Mouse (Mus musculus): ENCODE measurements around the gene Slc45a3.

- no peak for TF ChIP-seq JUND (IDR thresholded peaks at IDR 0.05; ENCODE audit: low read depth, low read length)
- TF ChIP-seq POLR2A (IDR thresholded peaks at IDR 0.05; ENCODE audit: control insufficient read depth in 1 of 2, insufficient read depth in 1 of 2, low read depth in 1 of 2, low read length in 2 of 2, poor library complexity in 1 of 2), result no peak
- TF ChIP-seq MXI1 (IDR thresholded peaks at IDR 0.05; ENCODE audit: low read depth, low read length), result no peak
- TF ChIP-seq CTCF (IDR thresholded peaks at IDR 0.05 in 2 of 3, conservative IDR thresholded peaks at IDR 0.05 in 1 of 3; ENCODE audit: control insufficient read depth in 1 of 3, insufficient read depth in 1 of 3, low read depth in 2 of 3, low read length in 3 of 3, poor library complexity in 1 of 3, severe bottlenecking in 1 of 3), result peak; percentile 90 to 98 (median 94)
- TF ChIP-seq CHD2 (IDR thresholded peaks at IDR 0.05; ENCODE audit: low read length), result no peak
- no peak for TF ChIP-seq KAT2A (conservative IDR thresholded peaks at IDR 0.05; ENCODE audit: low read depth, low read length)
- no peak for TF ChIP-seq GATA1 (IDR thresholded peaks at IDR 0.05; ENCODE audit: low read depth, low read length)
- TF ChIP-seq RAD21 (IDR thresholded peaks at IDR 0.05; ENCODE audit: low read depth, low read length), result peak; percentile 66
- TF ChIP-seq ZNF384 (IDR thresholded peaks at IDR 0.05; ENCODE audit: low read depth, low read length), result no peak
- no peak for TF ChIP-seq HCFC1 (IDR thresholded peaks at IDR 0.05; ENCODE audit: low read depth, low read length)
- TF ChIP-seq BHLHE40 (IDR thresholded peaks at IDR 0.05; ENCODE audit: borderline replicate concordance, low read depth, low read length), result 0 out of 2 replicates have a peak, but pooled peaks have one; percentile 6
These were observed 20.1 kb downstream of the Slc45a3 start for GRCm38 (mm10) chr1:131982907-131983306.
